Mouse (Mus musculus): Measurements from ENCODE around the gene Olfr675.
"Not testable (repeated sequence)": the region's sequence is repeated elsewhere in the genome, so short reads cannot be mapped to it uniquely, and the experiment has no call there.

The Olfr675 gene

GRCm38 (mm10) chr7:105028360-105028759, at the start of gene Olfr675:
Gene Olfr675, minus strand, starts transcription at chr7:105028460.
- DNase-seq (ENCODE audit: low spot score): no peak

- no peak for DNase-seq (ENCODE audit: low spot score)
These were observed 35.9 kb upstream of the Olfr675 start, which contains the start of gene Olfr678 for GRCm38 (mm10) chr7:105064175-105064574. Gene Olfr678, plus strand, starts transcription at chr7:105064475.

- no peak for DNase-seq (ENCODE audit: low spot score)
These were observed 30.7 kb upstream of the Olfr675 start for GRCm38 (mm10) chr7:105058951-105059350.

GRCm38 (mm10) chr7:105033836-105034235, 5.6 kb upstream of the Olfr675 start:
- DNase-seq (ENCODE audit: low spot score): not testable (repeated sequence)

GRCm38 (mm10) chr7:105032398-105032797, 4.1 kb upstream of the Olfr675 start, which contains the start of gene Olfr676:
Gene Olfr676, plus strand, starts transcription at chr7:105032698.
- DNase-seq (ENCODE audit: low spot score): no peak

GRCm38 (mm10) chr7:105022530-105022929, 5.7 kb downstream of the Olfr675 start:
- no peak for DNase-seq (ENCODE audit: low spot score)

- no peak for DNase-seq (ENCODE audit: low spot score)
These were observed 26.3 kb downstream of the Olfr675 start, which contains the start of gene Olfr672 for GRCm38 (mm10) chr7:105001929-105002328. Gene Olfr672, minus strand, starts transcription at chr7:105002029.

GRCm38 (mm10) chr7:104979026-104979425, 49.2 kb downstream of the Olfr675 start, which contains the start of gene Olfr671:
Gene Olfr671, minus strand, starts transcription at chr7:104979126.
- DNase-seq (ENCODE audit: low spot score): no peak

GRCm38 (mm10) chr7:104972507-104972906, 55.8 kb downstream of the Olfr675 start:
- not testable (repeated sequence) for DNase-seq (ENCODE audit: low spot score)

Measured in ovary, postnatal 36 days (tissue).